Mouse (Mus musculus) heart, embryonic 12.5 days (tissue): Measurements from ENCODE around the gene Igf2r. TPM values are rescaled to one million over a fixed set of nuclear protein-coding genes. Genes with fewer than 3 reads are reported as not detected.

ENCODE experiments used
- ATAC-seq: fragments of 200-750 bp; cut with Nextera tagmentation; 2 replicates; pipeline ENCODE4 v1.8.0; 2017; ENCODE audit warnings: moderate TSS enrichment, moderate library complexity; ENCODE audit not compliant: insufficient number of reproducible peaks, low FRiP score
- H3K27ac ChIP-seq: fragments of 300-500 bp; sonication (generic); 2 replicates; pipeline ENCODE4 v1.5.1; 2016; ENCODE audit warnings: mild to moderate bottlenecking, moderate library complexity; ENCODE audit not compliant: poor library complexity, severe bottlenecking
- H3K27me3 ChIP-seq: fragments of 300-500 bp; sonication (generic); replicated peaks from 2 replicates; pipeline ENCODE4 v1.6.1; 2016; ENCODE audit warnings: mild to moderate bottlenecking, moderate library complexity
- H3K36me3 ChIP-seq: fragments of 300-500 bp; sonication (generic); 2 replicates; pipeline ENCODE4 v1.6.1; 2016; ENCODE audit warnings: mild to moderate bottlenecking, moderate library complexity
- H3K4me1 ChIP-seq: fragments of 300-500 bp; sonication (generic); replicated peaks from 2 replicates; pipeline ENCODE4 v1.6.1; 2016; ENCODE audit warnings: mild to moderate bottlenecking
- H3K4me2 ChIP-seq: fragments of 300-500 bp; sonication (generic); 2 replicates; pipeline ENCODE4 v1.6.1; 2016; ENCODE audit warnings: mild to moderate bottlenecking, moderate library complexity
- H3K4me3 ChIP-seq: fragments of 300-500 bp; sonication (generic); 2 replicates; pipeline ENCODE4 v1.5.1; 2016; ENCODE audit warnings: mild to moderate bottlenecking
- H3K9ac ChIP-seq: fragments of 300-500 bp; sonication (generic); 2 replicates; pipeline ENCODE4 v1.6.1; 2016; ENCODE audit warnings: mild to moderate bottlenecking, moderate library complexity
- H3K9me3 ChIP-seq: fragments of 300-500 bp; sonication (generic); replicated peaks from 2 replicates; pipeline ENCODE4 v1.6.1; 2016; ENCODE audit warnings: mild to moderate bottlenecking, moderate library complexity
- WGBS: fragments of 180-500 bp; shearing (Covaris S2); methylation state at CpG from one replicate; pipeline ENCODE4 v1.1.7; 2016; 5-methylcytosine and 5-hydroxymethylcytosine counted together
- polyA plus RNA-seq: library from polyadenylated mRNA; unstranded; fragments of >200 nt; fragmentation: Nextera tagmentation; extraction: Ambion mirVana; gene quantifications from 2 replicates; pipeline ENCODE4 v1.2.1, GENCODE M21; 2016

Igf2r gene
- polyA plus RNA-seq, 1 experiment from 2014 or later: 293 TPM

GRCm38 (mm10) chr17:12780125-12780524, 10.7 kb upstream of the Igf2r start:
- 0 out of 2 replicates have a peak overlapping the region, but pooled peaks have one; percentile 3 for H3K9ac ChIP-seq
- H3K36me3 ChIP-seq: peaks cover 36% of the 10 kb centered on the region
- no peaks in the 10 kb centered on the region for H3K27me3 ChIP-seq
- H3K27ac ChIP-seq: peak overlapping the region; percentile 95
- peak overlapping the region; percentile 20; the same call in 1 of the 2 replicates for H3K4me2 ChIP-seq
- no peak overlapping the region for H3K4me3 ChIP-seq
- H3K9me3 ChIP-seq: no peaks in the 10 kb centered on the region
- 7% methylated on average over 8 of the region's 8 CpGs for WGBS
- H3K4me1 ChIP-seq: peaks cover 66% of the 10 kb centered on the region
- peak; percentile 80 for ATAC-seq

- no peaks in the 10 kb centered on the region for H3K27me3 ChIP-seq
- H3K9ac ChIP-seq: peak overlapping the region; percentile 48
- peaks cover 31% of the 10 kb centered on the region for H3K36me3 ChIP-seq
- ATAC-seq: 0 out of 2 replicates have a peak, but pooled peaks have one; percentile 17
- peaks cover 66% of the 10 kb centered on the region for H3K4me1 ChIP-seq
- whole genome bisulfite sequencing: 41% methylated on average over 3 of the region's 3 CpGs
- no peaks in the 10 kb centered on the region for H3K9me3 ChIP-seq
- no peak overlapping the region for H3K4me3 ChIP-seq
- H3K27ac ChIP-seq: peak overlapping the region; percentile 95
- H3K4me2 ChIP-seq: no peak overlapping the region
Observed at GRCm38 (mm10) chr17:12779442-12779841, 10.0 kb upstream of the Igf2r start.

DNA sequence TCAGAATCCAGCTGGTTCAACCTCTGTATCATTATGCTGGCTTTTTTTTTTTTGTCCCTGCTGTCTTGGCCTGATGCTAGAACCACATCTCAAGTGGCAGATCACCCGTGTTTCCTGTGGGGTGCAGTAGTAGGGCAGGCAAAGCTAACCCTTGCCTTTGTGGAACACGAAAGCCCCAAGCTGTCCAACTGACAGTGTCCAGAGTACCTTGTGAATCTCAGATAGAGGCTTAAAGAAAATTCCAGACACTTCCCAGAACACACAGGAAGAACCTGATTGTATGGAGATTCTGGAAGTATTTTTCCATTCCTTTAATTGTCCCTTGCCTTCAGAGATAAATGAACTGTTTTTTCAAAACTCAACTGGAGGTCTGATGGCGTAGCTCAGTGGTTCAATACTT, 4.5 kb upstream of the Igf2r start:
- Histone ChIP-seq H3K36me3 (peaks cover 52% of the 10 kb centered on the region), H3K4me1 (peaks cover 53% of the 10 kb centered on the region), H3K27ac (peak overlapping the region; percentile 77)

GRCm38 (mm10) chr17:12770500-12770899, 1.0 kb upstream of the Igf2r start:
- no peak overlapping the region for H3K4me2 ChIP-seq
- H3K36me3 ChIP-seq: peaks cover 70% of the 10 kb centered on the region
- H3K27ac ChIP-seq: 0 out of 2 replicates have a peak overlapping the region, but pooled peaks have one; percentile 8
- ATAC-seq: no peak
- no peak overlapping the region for H3K4me3 ChIP-seq
- H3K9ac ChIP-seq: no peak overlapping the region
- H3K9me3 ChIP-seq: 0 out of 2 replicates have a peak, but pooled peaks cover 7% of the 10 kb centered on the region
- no peaks in the 10 kb centered on the region for H3K27me3 ChIP-seq
- H3K4me1 ChIP-seq: peaks cover 46% of the 10 kb centered on the region
- WGBS: 90% methylated on average over 5 of the region's 5 CpGs

More for the DNA sequence above, 4.5 kb upstream of the Igf2r start:
- Histone ChIP-seq H3K9ac (no peak overlapping the region), H3K4me3 (no peak overlapping the region), H3K4me2 (no peak overlapping the region), H3K27me3 (no peaks in the 10 kb centered on the region), H3K9me3 (0 out of 2 replicates have a peak, but pooled peaks cover 7% of the 10 kb centered on the region)
- WGBS: 22% methylated on average over 3 of the region's 3 CpGs
- ATAC-seq: peak; percentile 50

GRCm38 (mm10) chr17:12768415-12769379, 767 bp downstream of the Igf2r start:
- peak overlapping the region; percentile 62 for H3K4me2 ChIP-seq
- H3K9ac ChIP-seq: peak overlapping the region; percentile 98
- ATAC-seq: no peak; the same call in 1 of the 2 replicates
- peaks cover 58% of the 10 kb centered on the region for H3K4me1 ChIP-seq
- peak overlapping the region; percentile 96 for H3K27ac ChIP-seq
- H3K36me3 ChIP-seq: peaks cover 80% of the 10 kb centered on the region
- no peaks in the 10 kb centered on the region for H3K27me3 ChIP-seq
- H3K4me3 ChIP-seq: peak overlapping the region; percentile 71
- H3K9me3 ChIP-seq: 0 out of 2 replicates have a peak, but pooled peaks cover 7% of the 10 kb centered on the region
- WGBS: 27% methylated on average over 41 of the region's 41 CpGs

DNA sequence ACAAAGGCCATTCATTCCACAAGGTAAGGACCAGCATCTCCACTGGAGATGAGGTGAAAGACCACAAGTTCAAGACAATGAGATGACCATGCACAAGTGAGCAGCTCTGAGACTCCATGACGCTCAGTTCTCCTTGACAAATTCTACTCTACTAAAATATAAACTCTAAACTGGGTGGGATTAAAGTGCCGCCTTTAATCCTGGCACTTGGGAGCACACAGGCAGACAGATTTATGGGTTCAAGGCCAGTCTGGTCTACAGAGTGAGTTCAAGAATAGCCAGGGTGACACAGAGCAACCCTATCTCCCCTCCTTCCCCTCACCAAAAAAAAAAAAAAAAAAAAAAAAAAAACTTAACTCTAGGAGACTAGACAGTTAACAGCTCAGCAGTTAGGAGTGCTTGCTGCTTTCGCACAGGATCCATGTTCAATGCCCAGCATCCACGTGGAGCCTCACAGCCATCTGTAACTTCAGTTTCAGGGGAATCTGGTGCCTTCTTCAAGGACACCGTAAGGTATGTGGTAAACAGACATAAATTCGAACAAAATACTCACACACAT, 2.1 kb downstream of the Igf2r start:
- Histone ChIP-seq H3K9ac (peak overlapping the region; percentile 98), H3K27me3 (no peaks in the 10 kb centered on the region), H3K36me3 (peaks cover 89% of the 10 kb centered on the region), H3K4me3 (peak overlapping the region; percentile 71), H3K27ac (peak overlapping the region; percentile 96), H3K9me3 (0 out of 2 replicates have a peak, but pooled peaks cover 7% of the 10 kb centered on the region), H3K4me2 (peak overlapping the region; percentile 62), H3K4me1 (peaks cover 51% of the 10 kb centered on the region)
- 61% methylated on average over 6 of the region's 6 CpGs for WGBS
- no peak for ATAC-seq

DNA sequence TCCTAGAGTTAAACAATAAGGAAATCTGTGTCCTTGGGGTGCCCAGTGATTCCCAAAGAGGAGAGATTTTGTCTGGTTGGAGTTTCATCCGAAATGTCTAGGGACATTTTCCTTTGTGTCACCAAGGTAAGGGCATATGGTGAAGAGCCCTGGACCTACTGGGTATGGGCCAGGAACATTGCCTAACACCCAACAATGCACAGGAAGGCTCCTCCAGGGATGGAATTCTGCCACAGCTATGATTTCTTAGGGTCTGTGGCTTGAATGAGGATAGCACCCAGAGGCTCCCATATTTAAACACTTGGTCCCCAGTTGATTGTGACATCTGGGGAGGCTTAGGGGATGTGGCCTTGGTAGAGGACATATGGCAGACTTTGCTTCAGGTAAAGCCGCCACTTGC, 6.1 kb downstream of the Igf2r start:
- peak overlapping the region; percentile 69 for H3K27ac ChIP-seq
- H3K36me3 ChIP-seq: peaks cover 92% of the 10 kb centered on the region
- H3K9me3 ChIP-seq: no peaks in the 10 kb centered on the region
- H3K27me3 ChIP-seq: no peaks in the 10 kb centered on the region
- peak overlapping the region; percentile 62 for H3K4me2 ChIP-seq
- H3K4me3 ChIP-seq: peak overlapping the region; percentile 26
- ATAC-seq: no peak
- peak overlapping the region; percentile 53 for H3K9ac ChIP-seq
- 69% methylated on average over 2 of the region's 2 CpGs for WGBS
- peaks cover 71% of the 10 kb centered on the region for H3K4me1 ChIP-seq

GRCm38 (mm10) chr17:12760355-12761146, 8.9 kb downstream of the Igf2r start:
- Histone ChIP-seq H3K9me3 (no peaks in the 10 kb centered on the region), H3K4me1 (peaks cover 84% of the 10 kb centered on the region), H3K4me2 (peak overlapping the region; percentile 61), H3K36me3 (peaks cover 85% of the 10 kb centered on the region), H3K4me3 (peak overlapping the region; percentile 12), H3K27me3 (no peaks in the 10 kb centered on the region), H3K9ac (peak overlapping the region; percentile 68), H3K27ac (peak overlapping the region; percentile 81)
- 62% methylated on average over 10 of the region's 10 CpGs for WGBS
- ATAC-seq: no peak

DNA sequence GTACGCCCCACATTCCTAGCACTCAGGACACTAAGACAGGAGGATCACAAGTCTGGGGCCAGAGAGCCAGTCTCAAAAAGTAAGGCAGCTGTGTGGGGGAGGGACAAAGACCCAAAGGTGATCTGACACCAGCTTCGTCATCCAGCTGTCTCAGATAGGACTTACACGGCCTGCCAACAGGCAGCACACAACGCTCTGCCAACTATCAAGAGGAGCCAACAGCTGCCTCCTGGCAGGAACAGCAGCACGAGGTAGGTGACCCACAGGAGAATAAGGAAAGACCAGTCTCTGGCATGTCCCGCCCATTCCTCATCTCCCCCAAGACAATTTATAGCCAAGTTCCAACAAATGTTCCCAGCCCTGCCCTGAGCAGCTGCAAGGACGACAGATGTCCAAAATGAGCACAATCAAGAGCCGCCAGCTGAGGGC, 9.8 kb downstream of the Igf2r start:
- Histone ChIP-seq H3K4me2 (peak overlapping the region; percentile 61), H3K27me3 (no peaks in the 10 kb centered on the region), H3K9ac (peak overlapping the region; percentile 68), H3K4me1 (peaks cover 85% of the 10 kb centered on the region), H3K36me3 (peaks cover 85% of the 10 kb centered on the region), H3K4me3 (peak overlapping the region; percentile 12), H3K27ac (peak overlapping the region; percentile 81), H3K9me3 (no peaks in the 10 kb centered on the region)
- no peak for ATAC-seq
- 37% methylated on average over 8 of the region's 8 CpGs for WGBS

DNA sequence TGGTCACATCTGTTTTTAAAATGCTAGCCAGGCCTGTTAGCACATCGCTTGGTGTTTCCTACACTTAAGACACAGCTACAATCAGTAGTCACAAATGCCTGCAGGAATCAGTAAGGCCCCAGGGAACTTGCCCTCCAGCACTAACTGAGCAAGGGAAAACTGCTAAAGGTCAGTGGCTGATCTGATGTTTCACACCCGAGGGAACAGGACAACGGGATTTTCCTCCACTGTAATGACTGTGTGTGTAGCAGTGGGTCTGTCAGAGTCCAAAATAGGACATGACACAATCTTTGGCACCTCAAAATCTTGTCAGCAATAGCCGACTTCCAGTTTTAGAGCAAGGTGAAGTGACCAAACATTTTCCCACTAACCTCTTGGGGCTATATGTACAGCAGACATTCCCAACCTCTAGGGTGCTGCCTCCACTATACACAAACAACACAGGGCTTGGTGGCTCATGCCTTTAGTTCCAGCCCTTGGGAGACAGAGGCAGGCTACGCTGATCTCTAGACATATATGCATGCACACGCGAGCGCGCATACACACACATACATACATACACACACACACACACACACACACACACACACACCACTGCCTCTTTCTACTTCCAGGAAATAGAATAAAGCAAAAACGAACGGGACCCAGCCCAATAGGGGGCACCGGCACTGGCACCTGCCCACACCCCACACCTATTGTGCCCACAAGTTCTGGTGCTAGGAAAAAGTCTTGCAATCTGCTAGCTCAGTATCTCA, 10.6 kb downstream of the Igf2r start:
- Histone ChIP-seq H3K4me1 (peaks cover 85% of the 10 kb centered on the region), H3K36me3 (peaks cover 84% of the 10 kb centered on the region), H3K27ac (peak overlapping the region; percentile 81), H3K4me3 (peak overlapping the region; percentile 12), H3K27me3 (no peaks in the 10 kb centered on the region), H3K4me2 (peak overlapping the region; percentile 61), H3K9ac (peak overlapping the region; percentile 68), H3K9me3 (no peaks in the 10 kb centered on the region)
- 59% methylated on average over 12 of the region's 12 CpGs for WGBS
- no peak for ATAC-seq
